Mouse (Mus musculus) monocyte, adult 59 days (primary cell): ENCODE data around the gene Olfr1080. TPM values are rescaled to one million over a fixed set of nuclear protein-coding genes. Genes with fewer than 3 reads are reported as not detected.

Experiments
- total RNA-seq, 2 experiments: library from RNA; stranded (reverse); gene quantifications; one replicate each; pipeline ENCODE4 v1.2.4; 2023

The Olfr1080 gene
- not detected for total RNA-seq

DNA sequence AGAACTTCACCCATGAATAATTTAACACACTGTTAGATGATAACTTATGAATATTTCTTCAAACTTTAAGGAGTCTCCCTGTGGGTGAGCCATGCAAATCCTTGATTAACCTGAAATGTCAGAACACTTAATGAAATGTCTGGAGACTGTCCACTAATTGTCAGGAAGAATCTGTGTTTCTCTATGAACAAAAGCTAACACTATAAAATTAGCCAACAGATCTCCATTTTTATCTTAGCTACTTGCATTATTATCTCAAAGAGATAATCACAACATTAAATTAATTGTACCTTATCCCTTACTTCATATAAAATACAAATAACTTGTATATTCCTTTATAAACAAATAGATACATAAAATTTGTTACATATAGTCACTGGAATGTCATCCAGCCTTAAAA lies at the start of gene Olfr1080:
Gene Olfr1080, minus strand, starts transcription at position 101 of the 400 bp plus-strand sequence.

DNA sequence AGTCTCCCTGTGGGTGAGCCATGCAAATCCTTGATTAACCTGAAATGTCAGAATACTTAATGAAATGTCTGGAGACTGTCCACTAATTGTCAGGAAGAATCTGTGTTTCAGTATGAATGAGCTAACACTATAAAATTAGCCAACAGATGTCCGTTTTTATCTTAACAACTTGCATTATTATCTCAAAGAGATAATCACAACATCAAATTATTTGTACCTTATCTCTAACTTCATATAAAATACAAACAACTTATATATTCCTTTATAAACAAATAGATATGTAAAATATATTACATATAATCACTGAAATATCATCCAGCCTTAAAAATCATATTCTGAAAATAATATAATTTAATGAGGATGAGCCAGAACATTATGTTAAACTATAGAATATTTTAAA lies 40.8 kb upstream of the Olfr1080 start, which contains the start of gene Olfr1082:
Gene Olfr1082, minus strand, starts transcription at position 101 of the 400 bp plus-strand sequence.

DNA sequence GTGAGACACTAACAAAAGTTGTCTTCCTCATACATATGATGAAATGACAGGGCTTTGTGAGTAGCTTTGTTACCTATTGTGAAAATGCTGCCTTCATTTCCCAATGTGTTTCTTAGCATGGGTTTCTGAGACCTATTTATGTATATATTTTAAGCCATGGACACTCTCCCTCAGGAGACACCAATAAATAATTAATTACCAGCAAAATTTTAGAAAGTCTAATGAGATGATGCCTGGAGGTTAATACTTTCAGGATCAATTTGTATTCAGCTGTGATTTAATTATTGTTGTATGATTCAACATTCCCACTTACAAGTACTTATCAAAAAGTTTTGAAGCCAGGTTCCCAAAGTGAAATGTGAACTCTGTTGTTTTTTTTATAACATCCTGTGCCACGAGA lies 15.7 kb downstream of the Olfr1080 start, which contains the start of gene Olfr1079:
Gene Olfr1079, minus strand, starts transcription at position 101 of the 400 bp plus-strand sequence.

DNA sequence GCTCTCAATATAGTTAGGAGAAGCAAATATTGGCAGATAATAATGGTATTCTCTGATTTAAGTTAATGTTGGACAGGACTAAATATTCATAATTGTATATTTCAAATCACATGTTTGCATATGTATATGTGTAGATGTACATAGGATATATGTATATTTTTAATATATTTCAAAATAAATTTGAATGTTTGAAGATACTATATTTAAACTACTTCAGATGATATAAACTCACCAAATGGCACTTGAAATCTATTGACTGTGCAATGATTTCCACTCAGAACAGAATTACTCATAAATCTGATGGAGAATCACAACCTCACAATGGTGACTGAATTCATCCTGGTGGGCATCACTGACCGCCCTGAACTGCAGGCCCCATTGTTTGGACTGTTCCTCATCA lies 49.9 kb downstream of the Olfr1080 start, which contains the start of gene Olfr1076:
Gene Olfr1076, plus strand, starts transcription at position 301 of the 400 bp plus-strand sequence.

Other genes starting within 250 kb of the Olfr1080 start
- gene Olfr1053, start 243.0 kb downstream of the Olfr1080 start, total RNA-seq = not detected
- not detected for gene Olfr1054, start 222.8 kb downstream of the Olfr1080 start, total RNA-seq
- not detected for gene Olfr1055, start 208.0 kb downstream of the Olfr1080 start, total RNA-seq
- gene Olfr1056, start 195.8 kb downstream of the Olfr1080 start, total RNA-seq = not detected
- not detected for gene Olfr1057, start 179.8 kb downstream of the Olfr1080 start, total RNA-seq
- gene Olfr1058, start 169.7 kb downstream of the Olfr1080 start, total RNA-seq = not detected
- not detected for gene Olfr1061, start 144.2 kb downstream of the Olfr1080 start, total RNA-seq
- not detected for gene Olfr1062, start 131.5 kb downstream of the Olfr1080 start, total RNA-seq
- gene Olfr1065, start 107.6 kb downstream of the Olfr1080 start, total RNA-seq = not detected
- not detected for gene Olfr1066, start 102.0 kb downstream of the Olfr1080 start, total RNA-seq
- not detected for gene Olfr228, start 70.8 kb downstream of the Olfr1080 start, total RNA-seq
- gene Olfr1076, start 49.8 kb downstream of the Olfr1080 start, total RNA-seq = not detected
- gene Olfr1079, start 15.8 kb downstream of the Olfr1080 start, total RNA-seq = not detected
- gene Olfr1082, start 40.7 kb upstream of the Olfr1080 start, total RNA-seq = not detected
- not detected for gene Olfr1084, start 81.5 kb upstream of the Olfr1080 start, total RNA-seq
- gene Olfr1085, start 103.8 kb upstream of the Olfr1080 start, total RNA-seq = not detected
- gene Olfr1086, start 121.9 kb upstream of the Olfr1080 start, total RNA-seq = not detected
- gene Olfr1087, start 140.2 kb upstream of the Olfr1080 start, total RNA-seq = not detected
- not detected for gene Olfr1089, start 175.5 kb upstream of the Olfr1080 start, total RNA-seq
- not detected for gene Olfr1090, start 200.8 kb upstream of the Olfr1080 start, total RNA-seq
- gene Olfr1093, start 224.2 kb upstream of the Olfr1080 start, total RNA-seq = not detected